ENCODE assay signal across 9 mouse cellular contexts in the genomic region with DNA sequence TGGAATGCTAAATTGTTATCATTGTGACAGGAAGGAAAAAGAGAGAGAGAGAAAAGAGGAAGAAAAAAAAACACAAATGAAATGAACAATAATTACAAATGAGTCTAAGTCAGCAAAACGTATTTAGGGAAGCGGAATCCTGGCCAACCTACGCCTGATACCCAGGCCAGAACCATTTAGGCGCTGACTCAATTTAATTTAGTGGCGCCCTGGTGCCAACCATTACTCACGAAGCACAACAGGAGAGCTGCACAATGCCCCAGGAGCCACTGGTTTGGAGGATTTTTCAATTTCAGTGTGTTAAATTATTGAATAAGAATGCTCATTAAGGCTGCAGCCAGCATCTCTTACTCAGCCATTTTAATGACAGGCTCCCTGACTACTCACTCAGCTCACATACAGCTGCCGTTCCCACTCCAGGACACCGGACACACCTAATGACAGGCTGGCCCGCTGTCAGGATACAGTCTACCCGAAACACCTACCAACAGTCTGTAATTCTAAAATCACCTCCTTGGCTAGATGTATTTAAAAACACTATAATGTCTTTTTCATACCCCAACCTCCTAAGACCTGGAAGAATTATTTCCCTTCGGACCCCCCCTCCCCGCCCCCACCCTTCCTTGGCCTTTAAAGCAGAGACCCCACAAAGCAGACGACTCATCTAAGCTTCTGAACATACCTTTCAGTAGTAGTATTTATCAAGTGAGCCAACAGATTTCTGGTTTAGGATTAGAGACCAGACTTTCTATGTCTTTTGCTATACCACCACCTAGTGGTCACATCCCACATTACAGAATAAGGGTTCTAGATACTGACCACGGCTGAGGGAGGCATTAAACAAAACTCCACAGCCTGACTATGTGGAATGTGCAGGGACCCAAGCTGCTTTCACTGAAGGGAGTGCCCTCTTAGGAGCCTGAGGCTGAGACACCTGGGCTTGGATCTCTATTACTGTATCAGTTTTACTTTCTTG. TPM values are rescaled to one million over a fixed set of nuclear protein-coding genes. Genes with fewer than 3 reads are reported as not detected.
DNase-seq lines count a peak whose midpoint lies in the region; ATAC-seq and TF ChIP-seq lines count a peak whose summit lies in the region.
"Had no signal": no experiment of that assay in that cellular context is flagged by ENCODE, and none has a peak within 500 bp of the region (broad histone marks: within the 10 kb centered on the region; RNA-seq: fewer than 3 reads in every experiment).

No protein-coding gene starts in this region.

- no peaks in the 10 kb centered on the region for H3K36me3 ChIP-seq in kidney, adult 2 months (ENCODE audit: control insufficient read depth, insufficient read depth, low read length)
- H3K36me3 ChIP-seq in hindbrain, embryonic 14.5 days (replicated peaks; ENCODE audit: control insufficient read depth, insufficient read depth) = peaks cover 52% of the 10 kb centered on the region
- peaks cover 82% of the 10 kb centered on the region for H3K36me3 ChIP-seq in midbrain, embryonic 13.5 days
- 0 out of 2 replicates have a peak, but pooled peaks cover 2% of the 10 kb centered on the region for H3K36me3 ChIP-seq in stomach, postnatal 0 days (ENCODE audit: control insufficient read depth, insufficient read depth, low read length)
- H3K36me3 ChIP-seq: embryonic facial prominence, embryonic 15.5 days had no signal

- H3K9ac ChIP-seq in hindbrain, embryonic 14.5 days = no peak overlapping the region
- no peak overlapping the region for H3K9ac ChIP-seq in midbrain, embryonic 13.5 days (replicated peaks)
- H3K9ac ChIP-seq in stomach, postnatal 0 days (ENCODE audit: low read length) = no peak overlapping the region
- H3K9ac ChIP-seq: embryonic facial prominence, embryonic 15.5 days had no signal

- TF ChIP-seq POLR2A in kidney, adult 2 months (IDR thresholded peaks at IDR 0.05; ENCODE audit: low read depth, low read length) = no peak

- H3K27me3 ChIP-seq in kidney, adult 2 months (replicated peaks; ENCODE audit: control insufficient read depth, insufficient read depth, low read length) = no peaks in the 10 kb centered on the region
- H3K27me3 ChIP-seq in hindbrain, embryonic 14.5 days (ENCODE audit: control insufficient read depth, insufficient read depth, low read length) = no peaks in the 10 kb centered on the region
- no peaks in the 10 kb centered on the region for H3K27me3 ChIP-seq in midbrain, embryonic 13.5 days
- no peaks in the 10 kb centered on the region for H3K27me3 ChIP-seq in stomach, postnatal 0 days (ENCODE audit: control insufficient read depth, insufficient read depth, low read length)
- H3K27me3 ChIP-seq: embryonic facial prominence, embryonic 15.5 days had no signal

- 67% methylated on average over 14 of the region's 14 CpGs for WGBS in kidney, adult 2 months
- WGBS in hindbrain, embryonic 14.5 days = 64% methylated on average over 14 of the region's 14 CpGs
- WGBS in midbrain, embryonic 13.5 days = 73% methylated on average over 14 of the region's 14 CpGs
- WGBS in stomach, postnatal 0 days = 71% methylated on average over 14 of the region's 14 CpGs

- H3K4me2 ChIP-seq in hindbrain, embryonic 14.5 days (replicated peaks) = no peak overlapping the region
- H3K4me2 ChIP-seq in midbrain, embryonic 13.5 days (replicated peaks) = no peak overlapping the region
- no peak overlapping the region for H3K4me2 ChIP-seq in stomach, postnatal 0 days (replicated peaks; ENCODE audit: low read depth)
- H3K4me2 ChIP-seq: embryonic facial prominence, embryonic 15.5 days had no signal

- intact Hi-C loops in left cerebral cortex, adult 2 months (cut with DNase I) = loop anchor here (1.0 to 10.0 kb wide), 3 partner anchors 77 to 761 kb away; no protein-coding TSS in a partner anchor

- H3K4me3 ChIP-seq in kidney, adult 2 months (ENCODE audit: insufficient read depth, low read depth, low read length) = no peak overlapping the region
- no peak overlapping the region for H3K4me3 ChIP-seq in hindbrain, embryonic 14.5 days (replicated peaks; ENCODE audit: low read length)
- H3K4me3 ChIP-seq in left cerebral cortex, adult 2 months = no peak overlapping the region
- no peak overlapping the region for H3K4me3 ChIP-seq in midbrain, embryonic 13.5 days (replicated peaks)
- H3K4me3 ChIP-seq in stomach, postnatal 0 days (ENCODE audit: low read depth, low read length) = no peak overlapping the region
- H3K4me3 ChIP-seq: embryonic facial prominence, embryonic 15.5 days had no signal

- peak; percentile 65 for ATAC-seq in hindbrain, embryonic 14.5 days (ENCODE audit: low FRiP score)
- ATAC-seq in midbrain, embryonic 13.5 days = peak; percentile 59
- ATAC-seq in stomach, postnatal 0 days (ENCODE audit: low FRiP score, low TSS enrichment) = peak; percentile 66; the same call in 1 of the 2 replicates

- no peak for TF ChIP-seq EP300 in stomach, postnatal 0 days (optimal IDR thresholded peaks at IDR 0.05)

- H3K9me3 ChIP-seq in hindbrain, embryonic 14.5 days (ENCODE audit: control insufficient read depth, low read length) = no peaks in the 10 kb centered on the region
- H3K9me3 ChIP-seq in midbrain, embryonic 13.5 days = no peaks in the 10 kb centered on the region
- no peaks in the 10 kb centered on the region for H3K9me3 ChIP-seq in stomach, postnatal 0 days (ENCODE audit: control insufficient read depth, low read length)
- H3K9me3 ChIP-seq: embryonic facial prominence, embryonic 15.5 days had no signal

- H3K27ac ChIP-seq in kidney, adult 2 months (ENCODE audit: insufficient read depth, low read depth, low read length) = no peak overlapping the region
- H3K27ac ChIP-seq in hindbrain, embryonic 14.5 days = 0 out of 2 replicates have a peak overlapping the region, but pooled peaks have one; percentile 6
- H3K27ac ChIP-seq in left cerebral cortex, adult 2 months = no peak overlapping the region
- H3K27ac ChIP-seq in midbrain, embryonic 13.5 days = no peak overlapping the region
- H3K27ac ChIP-seq in stomach, postnatal 0 days (replicated peaks) = no peak overlapping the region
- H3K27ac ChIP-seq: embryonic facial prominence, embryonic 15.5 days had no signal

- no peaks in the 10 kb centered on the region for H3K4me1 ChIP-seq in kidney, adult 2 months (ENCODE audit: control insufficient read depth, insufficient read depth, low read length)
- H3K4me1 ChIP-seq in hindbrain, embryonic 14.5 days (replicated peaks; ENCODE audit: control insufficient read depth, insufficient read depth, low read length) = no peaks in the 10 kb centered on the region
- no peaks in the 10 kb centered on the region for H3K4me1 ChIP-seq in midbrain, embryonic 13.5 days (replicated peaks)
- no peaks in the 10 kb centered on the region for H3K4me1 ChIP-seq in stomach, postnatal 0 days (replicated peaks; ENCODE audit: control insufficient read depth, insufficient read depth)
- H3K4me1 ChIP-seq: embryonic facial prominence, embryonic 15.5 days had no signal

- peak; percentile 77 for DNase-seq in kidney, adult 2 months
- DNase-seq in kidney, adult 11 months = no peak
- DNase-seq in NIH3T3 (ENCODE audit: low read depth) = peak; percentile 89
- DNase-seq in embryo, embryonic 10 days (ENCODE audit: low spot score) = peak; percentile 87
- DNase-seq in hindbrain, embryonic 14.5 days (ENCODE audit: low spot score) = peak; percentile 93
- DNase-seq in left cerebral cortex, adult 2 months (ENCODE audit: extremely low spot score in 1 of 2, low spot score in 2 of 2) = peak; percentile 50 to 62
- no peak for DNase-seq in stomach, postnatal 0 days (ENCODE audit: low spot score)

- TF ChIP-seq CTCF in kidney, adult 2 months (conservative IDR thresholded peaks at IDR 0.05; ENCODE audit: insufficient read depth, insufficient read length, low read depth, low read length) = peak; percentile 40
- peak; percentile 74 for TF ChIP-seq CTCF in left cerebral cortex, adult 2 months (IDR thresholded peaks at IDR 0.05)
- peak; percentile 91 for TF ChIP-seq CTCF in stomach, postnatal 0 days (IDR thresholded peaks at IDR 0.05; ENCODE audit: low read depth)

RNA-seq across cellular contexts. Expression of a gene that starts 17.9 kb away (rescaled TPM):
- 0.50 and 1.9 TPM in 2 replicates for polyA plus RNA-seq in kidney, adult 2 months (2012; rRNA removed)
- 3.1 and 3.7 TPM in 2 replicates for polyA plus RNA-seq in hindbrain, embryonic 14.5 days (2014; fragmentation: Nextera tagmentation; extraction: Ambion mirVana)
- 10 to 100 TPM; 14.0 to 15.6 TPM for total RNA-seq in left cerebral cortex, adult 2 months (2021)
- 1.5 and 1.6 TPM in 2 replicates for polyA plus RNA-seq in midbrain, embryonic 13.5 days (2015; fragmentation: Nextera tagmentation; extraction: Ambion mirVana)
- polyA plus RNA-seq in stomach, postnatal 0 days (2015; fragmentation: Nextera tagmentation; extraction: Ambion mirVana) = 0.44 and 0.48 TPM in 2 replicates

Comparison
In these comparisons a context has a peak if more than half of its experiments do, and no peak if none do; other contexts are left out.
1. DNase-seq: peak in kidney, adult 2 months (single experiment), NIH3T3 (single experiment), embryo, embryonic 10 days (single experiment), hindbrain, embryonic 14.5 days (single experiment) and left cerebral cortex, adult 2 months (2 of 2); none in kidney, adult 11 months (single experiment) and stomach, postnatal 0 days (single experiment).
2. CTCF ChIP-seq: peak in every context shown above with its lines; median percentile 91 in stomach, postnatal 0 days; 74 in left cerebral cortex, adult 2 months; 40 in kidney, adult 2 months.
3. Peak in every context shown above with its lines, with median percentiles within 50 percentile points of each other: ATAC-seq.